Mouse (Mus musculus) hindbrain, embryonic 15.5 days (tissue): ENCODE results near the gene Rpl13a. TPM values are rescaled to one million over a fixed set of nuclear protein-coding genes. Genes with fewer than 3 reads are reported as not detected.
A peak's percentile ranks its signal among the peaks of the same experiment; 100 is the strongest.
"Not testable (repeated sequence)": the region's sequence is repeated elsewhere in the genome, so short reads cannot be mapped to it uniquely, and the experiment has no call there.

Experiments
- ATAC-seq: fragments of 200-750 bp; cut with Nextera tagmentation; 2 replicates; pipeline ENCODE4 v1.8.0; 2017; ENCODE audit warnings: low read depth, moderate number of reproducible peaks, moderate TSS enrichment; ENCODE audit not compliant: low FRiP score
- H3K27ac ChIP-seq: fragments of 300-500 bp; sonication (generic); replicated peaks from 2 replicates; pipeline ENCODE4 v1.5.1; 2015; ENCODE audit warnings: mild to moderate bottlenecking, inconsistent platforms
- H3K27me3 ChIP-seq: fragments of 300-500 bp; sonication (generic); 2 replicates; pipeline ENCODE4 v1.6.1; 2015; ENCODE audit warnings: control low read depth, inconsistent platforms
- H3K36me3 ChIP-seq: fragments of 300-500 bp; sonication (generic); 2 replicates; pipeline ENCODE4 v1.6.1; 2015; ENCODE audit warnings: control low read depth, inconsistent platforms
- H3K4me1 ChIP-seq: fragments of 300-500 bp; sonication (generic); replicated peaks from 2 replicates; pipeline ENCODE4 v1.6.1; 2015; ENCODE audit warnings: control low read depth, inconsistent platforms
- H3K4me2 ChIP-seq: fragments of 300-500 bp; sonication (generic); 2 replicates; pipeline ENCODE4 v1.6.1; 2015; ENCODE audit warnings: moderate library complexity, mild to moderate bottlenecking, inconsistent platforms
- H3K4me3 ChIP-seq: fragments of 300-500 bp; sonication (generic); 2 replicates; pipeline ENCODE4 v1.5.1; 2015; ENCODE audit warnings: mild to moderate bottlenecking, inconsistent platforms
- H3K9ac ChIP-seq: fragments of 300-500 bp; sonication (generic); 2 replicates; pipeline ENCODE4 v1.6.1; 2015; ENCODE audit warnings: inconsistent platforms
- H3K9me3 ChIP-seq: fragments of 300-500 bp; sonication (generic); 2 replicates; pipeline ENCODE4 v1.6.1; 2016; ENCODE audit warnings: control low read depth, inconsistent platforms
- WGBS: fragments of 180-500 bp; shearing (Covaris S2); methylation state at CpG from one replicate; pipeline ENCODE4 v1.1.7; 2015; 5-methylcytosine and 5-hydroxymethylcytosine counted together
- polyA plus RNA-seq: library from polyadenylated mRNA; unstranded; fragments of >200 nt; fragmentation: Nextera tagmentation; extraction: Ambion mirVana; gene quantifications from 2 replicates; pipeline ENCODE4 v1.2.1, GENCODE M21; 2015

The Rpl13a gene
- polyA plus RNA-seq, 1 experiment from 2014 or later = 624 TPM

DNA sequence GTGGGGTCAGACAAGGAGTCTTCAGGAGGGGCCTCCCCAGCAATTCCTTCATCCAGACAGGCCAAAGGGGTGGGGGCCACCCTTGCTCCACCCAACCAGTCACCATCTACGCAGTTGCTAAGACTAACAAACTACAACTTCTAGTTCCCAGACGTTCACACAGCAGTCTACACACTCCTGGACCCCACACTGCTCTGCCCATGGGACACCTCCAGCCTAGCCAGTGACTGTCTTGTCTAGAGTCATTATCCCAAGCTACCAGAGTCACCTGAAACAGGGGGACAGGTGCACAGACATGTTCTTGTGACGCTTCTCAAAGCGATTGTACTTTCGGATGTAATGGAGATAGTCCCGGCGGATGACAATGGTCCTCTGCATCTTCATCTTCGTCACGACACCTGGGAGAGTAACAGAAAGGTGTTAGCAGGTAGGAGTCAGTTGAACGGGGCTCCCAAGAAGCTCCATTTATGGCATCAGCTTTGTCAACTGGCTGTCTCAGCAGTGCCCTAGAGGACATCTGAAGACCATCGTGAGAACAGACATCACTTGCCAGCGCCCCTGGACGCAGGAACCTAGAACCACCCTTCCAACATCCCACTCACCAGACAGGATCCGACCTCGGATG lies 5.9 kb downstream of the Rpl13a start:
- peak overlapping the region; percentile 76 for H3K4me3 ChIP-seq
- WGBS = 89% methylated on average over 15 of the region's 15 CpGs
- H3K36me3 ChIP-seq = peaks cover 67% of the 10 kb centered on the region
- no peak for ATAC-seq
- H3K4me2 ChIP-seq = peak overlapping the region; percentile 80
- H3K4me1 ChIP-seq = peaks cover 53% of the 10 kb centered on the region
- H3K27ac ChIP-seq = peak overlapping the region; percentile 91; the same call in 1 of the 2 replicates
- H3K9ac ChIP-seq = peak overlapping the region; percentile 95
- H3K27me3 ChIP-seq = no peaks in the 10 kb centered on the region
- H3K9me3 ChIP-seq = no peaks in the 10 kb centered on the region

DNA sequence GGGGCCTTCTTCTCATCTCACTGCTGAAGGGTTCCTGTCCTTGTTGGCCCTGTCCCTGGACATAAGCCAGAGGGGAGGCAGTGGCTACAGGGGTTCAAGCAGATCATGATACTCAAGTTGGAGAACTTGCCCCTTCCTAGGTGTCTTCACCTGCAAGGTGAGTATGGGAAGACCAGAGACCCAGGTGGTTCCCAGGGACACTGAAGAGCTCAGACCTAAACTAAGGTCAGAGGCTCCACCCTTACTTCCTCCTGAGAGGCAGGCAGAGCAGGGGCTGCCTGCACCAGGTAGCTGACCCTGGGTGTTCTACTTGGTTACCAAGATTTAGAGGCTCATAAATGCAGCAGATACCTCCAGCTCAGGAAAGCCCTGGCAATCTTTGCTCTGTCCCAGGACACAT lies 6.6 kb downstream of the Rpl13a start:
- Histone ChIP-seq H3K9me3 (no peaks in the 10 kb centered on the region), H3K4me2 (no peak overlapping the region), H3K9ac (peak overlapping the region; percentile 28; the same call in 1 of the 2 replicates), H3K4me3 (no peak overlapping the region), H3K4me1 (peaks cover 46% of the 10 kb centered on the region), H3K27me3 (no peaks in the 10 kb centered on the region), H3K27ac (0 out of 2 replicates have a peak overlapping the region, but pooled peaks have one; percentile 24), H3K36me3 (peaks cover 62% of the 10 kb centered on the region)
- ATAC-seq = no peak

DNA sequence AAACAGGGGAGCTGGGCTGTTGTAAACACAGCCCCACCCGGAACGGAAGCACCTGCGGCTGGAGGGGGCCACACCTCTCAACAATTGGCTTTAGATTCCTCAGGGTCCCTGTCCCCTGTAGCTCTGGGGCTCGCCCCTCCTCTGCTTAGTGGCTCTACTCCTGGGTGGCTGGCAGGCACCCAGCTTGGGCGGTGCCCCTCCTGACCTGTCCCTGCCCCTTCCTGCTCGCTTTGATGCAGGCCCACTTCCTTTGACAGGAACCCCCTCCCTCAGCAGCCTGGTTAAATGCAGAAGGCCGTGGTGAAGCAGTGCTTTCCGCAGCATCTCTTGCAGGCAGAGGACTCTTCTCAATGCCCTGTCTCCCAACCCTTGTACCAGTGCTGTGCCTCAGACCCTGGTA lies 7.2 kb downstream of the Rpl13a start:
- Histone ChIP-seq H3K9me3 (no peaks in the 10 kb centered on the region), H3K4me2 (no peak overlapping the region), H3K36me3 (peaks cover 59% of the 10 kb centered on the region), H3K27me3 (no peaks in the 10 kb centered on the region), H3K4me1 (peaks cover 40% of the 10 kb centered on the region), H3K27ac (0 out of 2 replicates have a peak overlapping the region, but pooled peaks have one; percentile 24), H3K9ac (peak overlapping the region; percentile 28; the same call in 1 of the 2 replicates), H3K4me3 (no peak overlapping the region)
- WGBS = 75% methylated on average over 8 of the region's 8 CpGs
- no peak for ATAC-seq

DNA sequence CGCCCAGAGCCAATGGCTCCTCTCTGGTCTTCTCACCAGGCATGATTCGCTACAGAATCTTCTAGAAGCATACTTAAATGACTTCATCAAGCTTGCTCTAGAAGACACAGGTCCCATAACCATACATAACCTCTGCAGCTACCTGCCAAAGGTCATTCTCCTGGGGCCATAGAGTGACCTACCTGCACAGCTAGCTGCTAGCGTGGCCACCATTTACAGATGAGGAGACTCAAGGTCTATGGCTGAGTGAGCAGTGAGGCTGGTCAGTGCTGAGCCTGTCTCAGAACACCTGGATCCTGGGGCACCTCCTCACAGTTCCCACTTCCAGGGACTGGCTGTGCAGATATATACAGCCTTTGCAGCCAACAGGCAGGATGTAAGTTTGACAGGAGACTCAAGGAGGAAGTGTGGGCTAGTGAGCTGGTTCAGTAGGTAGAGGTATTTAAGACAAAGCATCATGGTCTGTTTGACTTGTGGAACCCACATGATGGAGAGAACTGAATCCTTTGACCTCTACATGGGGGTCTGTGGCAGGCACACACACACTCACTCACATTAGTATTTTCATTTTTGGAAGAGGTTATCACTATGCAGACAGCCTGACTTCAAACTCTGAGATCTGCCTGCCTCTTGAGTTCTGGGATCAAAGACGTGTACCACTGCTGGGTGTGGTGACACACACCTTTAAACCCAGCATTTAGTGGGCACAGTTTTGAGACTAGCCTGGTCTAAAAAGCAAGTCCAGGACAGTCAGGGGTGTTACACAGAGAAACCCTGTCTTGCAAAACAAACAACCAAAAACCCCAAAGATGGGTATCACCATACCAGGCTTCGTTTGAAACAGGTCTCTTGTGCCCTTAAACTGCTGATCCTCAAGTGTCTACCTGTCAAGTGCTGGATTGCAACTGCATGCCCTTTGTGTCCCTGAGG lies 8.5 kb downstream of the Rpl13a start:
- 80% methylated on average over 5 of the region's 5 CpGs for WGBS
- H3K27ac ChIP-seq = no peak overlapping the region

DNA sequence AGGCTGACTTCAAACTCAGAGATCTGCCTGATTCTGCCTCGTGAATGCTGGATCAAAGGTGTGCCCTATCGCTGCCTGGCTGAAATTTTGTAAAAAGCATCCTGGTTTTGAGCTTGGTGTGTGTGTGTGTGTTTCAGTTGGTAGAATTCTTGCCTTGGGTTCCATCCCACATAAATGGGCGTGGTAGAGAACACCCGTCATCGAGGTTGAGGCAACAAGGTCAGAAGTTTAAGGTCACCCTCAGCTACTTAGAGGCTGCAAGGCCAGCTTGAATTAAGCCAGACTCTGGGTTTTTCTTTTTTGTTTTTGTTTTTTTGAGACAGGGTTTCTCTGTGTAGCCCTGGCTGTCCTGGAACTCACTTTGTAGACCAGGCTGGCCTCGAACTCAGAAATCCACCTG lies 10.2 kb downstream of the Rpl13a start:
- peaks cover 45% of the 10 kb centered on the region for H3K36me3 ChIP-seq
- ATAC-seq = no peak
- H3K4me2 ChIP-seq = no peak overlapping the region
- no peaks in the 10 kb centered on the region for H3K27me3 ChIP-seq
- H3K9me3 ChIP-seq = no peaks in the 10 kb centered on the region
- peaks cover 22% of the 10 kb centered on the region for H3K4me1 ChIP-seq
- no peak overlapping the region for H3K4me3 ChIP-seq
- H3K27ac ChIP-seq = no peak overlapping the region
- H3K9ac ChIP-seq = no peak overlapping the region
- 90% methylated on average over 6 of the region's 6 CpGs for WGBS

More for the DNA sequence above, 8.5 kb downstream of the Rpl13a start:
- H3K27me3 ChIP-seq = no peaks in the 10 kb centered on the region
- no peak overlapping the region for H3K9ac ChIP-seq
- peaks cover 30% of the 10 kb centered on the region for H3K4me1 ChIP-seq
- no peaks in the 10 kb centered on the region for H3K9me3 ChIP-seq
- ATAC-seq = no peak
- H3K4me2 ChIP-seq = no peak overlapping the region
- peaks cover 45% of the 10 kb centered on the region for H3K36me3 ChIP-seq
- H3K4me3 ChIP-seq = no peak overlapping the region

DNA sequence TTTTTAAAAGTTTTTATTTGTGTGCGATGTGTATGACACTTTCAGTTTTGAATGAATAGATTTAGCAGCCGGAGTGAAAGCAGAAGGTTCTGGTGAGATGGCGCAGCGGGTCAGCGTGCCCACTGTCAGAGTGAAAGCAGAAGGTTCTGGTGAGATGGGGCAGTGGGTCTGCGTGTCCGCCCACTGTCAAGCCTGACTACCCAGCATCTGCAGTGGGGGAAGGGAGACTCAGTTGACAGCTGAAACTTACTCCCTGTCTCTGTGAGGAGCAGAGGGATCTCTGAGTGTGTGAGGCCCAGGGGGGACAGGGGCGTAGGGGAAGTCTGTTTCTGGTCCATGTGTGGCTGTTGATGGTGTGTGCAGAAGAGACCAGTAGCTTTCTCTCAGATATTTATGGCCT lies 11.0 kb downstream of the Rpl13a start:
- no peak overlapping the region for H3K4me3 ChIP-seq
- no peaks in the 10 kb centered on the region for H3K9me3 ChIP-seq
- H3K9ac ChIP-seq = no peak overlapping the region
- no peaks in the 10 kb centered on the region for H3K27me3 ChIP-seq
- WGBS = 78% methylated on average over 8 of the region's 8 CpGs
- peaks cover 14% of the 10 kb centered on the region for H3K4me1 ChIP-seq
- H3K4me2 ChIP-seq = no peak overlapping the region
- H3K27ac ChIP-seq = no peak overlapping the region
- ATAC-seq = no peak
- H3K36me3 ChIP-seq = peaks cover 38% of the 10 kb centered on the region

DNA sequence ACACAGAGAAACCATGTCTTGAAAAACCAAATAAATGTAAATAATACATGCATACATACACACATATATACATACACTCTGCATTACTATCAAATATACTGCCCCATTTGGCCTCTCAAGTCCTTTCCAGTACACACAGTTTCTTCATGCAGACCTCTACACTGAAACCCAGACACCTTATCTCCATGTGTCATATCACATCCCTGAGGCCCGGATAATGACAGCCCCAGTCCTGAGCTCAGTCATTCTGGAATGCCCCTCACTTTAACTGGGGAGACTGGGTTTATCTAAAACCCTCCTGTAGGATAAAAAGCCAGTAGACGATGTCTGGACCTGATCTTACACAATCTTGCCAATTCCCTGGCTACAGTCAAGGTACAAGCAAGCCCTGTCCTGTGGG lies 15.1 kb downstream of the Rpl13a start:
- 87% methylated on average over 2 of the region's 2 CpGs for WGBS
- Histone ChIP-seq H3K4me3 (no peak overlapping the region), H3K9ac (no peak overlapping the region), H3K4me2 (no peak overlapping the region), H3K9me3 (no peaks in the 10 kb centered on the region), H3K27me3 (no peaks in the 10 kb centered on the region), H3K36me3 (0 out of 2 replicates have a peak, but pooled peaks cover 3% of the 10 kb centered on the region), H3K4me1 (no peaks in the 10 kb centered on the region), H3K27ac (no peak overlapping the region)
- no peak for ATAC-seq

DNA sequence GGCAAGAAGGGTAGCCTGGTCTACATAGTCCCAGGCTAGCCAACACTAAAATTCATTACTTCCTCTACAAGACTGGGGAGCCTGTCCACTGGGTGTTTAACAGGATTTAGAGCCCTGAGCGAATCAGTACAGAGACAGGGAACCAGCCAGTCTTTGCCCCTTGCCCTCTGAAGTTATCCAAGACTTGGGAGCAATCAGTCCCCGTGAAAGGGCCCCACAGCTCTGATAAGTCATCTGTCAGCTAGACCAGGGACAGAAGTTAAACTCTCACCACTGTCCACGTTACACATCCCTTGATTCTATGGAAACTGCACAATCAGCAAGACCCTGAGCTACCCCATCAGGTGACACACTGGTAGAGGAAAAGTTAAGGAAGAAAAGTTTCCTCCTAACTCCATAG lies 16.0 kb downstream of the Rpl13a start:
- H3K4me3 ChIP-seq = no peak overlapping the region
- ATAC-seq = no peak
- no peaks in the 10 kb centered on the region for H3K9me3 ChIP-seq
- no peak overlapping the region for H3K9ac ChIP-seq
- 0 out of 2 replicates have a peak, but pooled peaks cover 3% of the 10 kb centered on the region for H3K36me3 ChIP-seq
- H3K27me3 ChIP-seq = no peaks in the 10 kb centered on the region
- 86% methylated on average over 3 of the region's 3 CpGs for WGBS
- no peak overlapping the region for H3K4me2 ChIP-seq
- no peak overlapping the region for H3K27ac ChIP-seq
- no peaks in the 10 kb centered on the region for H3K4me1 ChIP-seq

DNA sequence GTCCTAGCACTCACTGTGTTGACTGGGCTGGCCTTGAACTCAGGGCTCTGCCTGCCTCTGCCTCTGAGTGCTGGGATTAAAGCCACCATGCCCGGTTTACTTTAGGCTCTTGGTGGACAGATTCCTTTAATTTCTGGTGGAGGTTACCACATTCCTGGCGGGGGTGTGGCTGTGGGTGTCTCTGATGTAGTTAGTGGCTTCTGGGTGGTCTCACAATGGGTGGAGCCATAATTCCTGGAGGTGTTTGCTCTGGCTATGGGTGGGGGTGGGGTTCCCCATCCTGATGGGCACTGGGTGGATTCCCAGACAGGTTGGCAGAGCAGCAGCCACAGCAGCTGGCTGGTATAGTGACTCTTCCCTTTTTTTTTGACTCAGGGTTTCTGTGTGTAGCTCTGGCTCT lies 16.6 kb downstream of the Rpl13a start:
- no peaks in the 10 kb centered on the region for H3K27me3 ChIP-seq
- H3K4me1 ChIP-seq = no peaks in the 10 kb centered on the region
- 73% methylated on average over 2 of the region's 2 CpGs for WGBS
- no peak overlapping the region for H3K4me2 ChIP-seq
- no peaks in the 10 kb centered on the region for H3K9me3 ChIP-seq
- no peak overlapping the region for H3K9ac ChIP-seq
- no peak overlapping the region for H3K27ac ChIP-seq
- no peak for ATAC-seq
- no peak overlapping the region for H3K4me3 ChIP-seq
- 0 out of 2 replicates have a peak, but pooled peaks cover 3% of the 10 kb centered on the region for H3K36me3 ChIP-seq

DNA sequence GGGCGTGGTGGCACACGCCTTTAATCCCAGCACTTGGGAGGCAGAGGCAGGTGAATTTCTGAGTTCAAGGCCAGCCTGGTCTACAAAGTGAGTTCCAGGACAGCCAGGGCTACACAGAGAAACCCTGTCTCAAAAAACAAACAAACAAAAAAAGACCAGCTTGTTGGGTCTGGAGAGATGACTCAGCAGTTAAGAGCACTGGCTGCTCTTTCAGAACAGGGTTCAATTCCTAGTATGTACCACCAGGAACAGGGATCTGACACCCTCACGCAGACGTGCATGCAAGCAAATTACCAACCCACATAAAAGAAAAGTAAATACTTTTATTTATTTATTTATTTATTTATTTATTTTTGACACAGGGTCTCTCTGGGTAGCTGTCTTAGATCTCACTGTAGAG lies 18.5 kb downstream of the Rpl13a start:
- not testable (repeated sequence) for H3K9me3 ChIP-seq, H3K36me3 ChIP-seq, ATAC-seq, H3K4me1 ChIP-seq, H3K9ac ChIP-seq, H3K4me3 ChIP-seq, H3K27ac ChIP-seq, H3K27me3 ChIP-seq, H3K4me2 ChIP-seq
- 93% methylated on average over 4 of the region's 4 CpGs for WGBS

DNA sequence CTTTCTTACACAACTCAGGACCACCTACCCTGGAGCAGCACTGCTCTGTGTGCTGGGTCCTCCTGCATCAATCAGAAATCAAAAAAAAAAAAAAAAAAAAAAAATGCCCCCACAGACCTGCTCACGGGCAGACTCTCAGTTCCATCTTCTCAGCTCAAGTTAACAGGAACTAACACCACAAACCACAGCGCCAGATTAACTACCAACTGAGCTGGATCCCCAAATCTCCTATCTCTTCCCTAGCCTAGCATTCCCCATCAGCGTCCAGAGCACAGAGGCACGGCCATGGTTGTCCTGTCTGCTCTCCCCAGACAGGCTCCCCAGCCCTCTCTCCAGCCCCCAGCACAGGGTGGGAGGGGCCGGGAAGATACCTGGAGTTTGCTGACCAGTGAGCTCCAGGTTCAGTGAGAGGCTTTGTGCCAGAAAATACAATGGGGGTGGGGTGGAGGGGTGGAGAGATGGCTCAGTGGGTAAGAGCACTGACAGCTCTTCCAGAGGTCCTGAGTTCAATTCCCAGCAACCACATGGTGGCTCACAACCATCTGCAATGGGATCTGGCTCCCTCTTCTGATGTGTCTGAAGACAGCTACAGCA lies 21.4 kb downstream of the Rpl13a start:
- no peak overlapping the region for H3K4me2 ChIP-seq
- no peaks in the 10 kb centered on the region for H3K4me1 ChIP-seq
- H3K27ac ChIP-seq = no peak overlapping the region
- ATAC-seq = no peak
- no peak overlapping the region for H3K9ac ChIP-seq
- no peaks in the 10 kb centered on the region for H3K9me3 ChIP-seq
- 67% methylated on average over 5 of the region's 5 CpGs for WGBS
- H3K27me3 ChIP-seq = no peaks in the 10 kb centered on the region
- no peaks in the 10 kb centered on the region for H3K36me3 ChIP-seq
- H3K4me3 ChIP-seq = no peak overlapping the region

DNA sequence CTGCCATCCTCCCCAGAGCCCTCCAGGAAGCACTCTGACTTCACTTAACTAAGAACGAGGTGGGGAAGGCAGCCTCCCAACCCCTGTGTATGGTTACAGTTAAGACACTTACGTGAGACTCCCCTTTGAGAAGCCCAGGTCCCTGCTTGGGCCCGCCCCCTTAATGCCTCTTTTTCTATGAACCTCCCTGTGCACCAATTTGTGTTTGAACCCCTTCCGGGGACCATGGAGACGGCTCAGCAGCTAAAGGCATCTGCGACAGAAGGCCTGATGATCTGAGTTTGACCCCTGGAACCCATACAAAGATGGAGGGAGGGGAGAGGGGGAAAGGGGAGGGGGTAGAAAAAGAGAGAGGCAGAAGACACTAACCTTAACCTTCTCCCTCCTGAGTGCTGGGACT lies 22.1 kb downstream of the Rpl13a start:
- Histone ChIP-seq H3K4me2 (no peak overlapping the region), H3K36me3 (no peaks in the 10 kb centered on the region), H3K9ac (no peak overlapping the region), H3K9me3 (no peaks in the 10 kb centered on the region), H3K4me1 (no peaks in the 10 kb centered on the region), H3K4me3 (no peak overlapping the region), H3K27ac (no peak overlapping the region), H3K27me3 (no peaks in the 10 kb centered on the region)
- no peak for ATAC-seq
- WGBS = 25% methylated on average over 6 of the region's 6 CpGs
